Mouse (Mus musculus): ENCODE measurements at regions not wholly inside any gene's neighbourhood (a gene's known extent, or its start where the extent isn't known, plus 50 kb on each side); places are given as distances from the start of the nearest gene placed in this dataset.
A peak's percentile ranks its signal among the peaks of the same experiment; 100 is the strongest.

DNA sequence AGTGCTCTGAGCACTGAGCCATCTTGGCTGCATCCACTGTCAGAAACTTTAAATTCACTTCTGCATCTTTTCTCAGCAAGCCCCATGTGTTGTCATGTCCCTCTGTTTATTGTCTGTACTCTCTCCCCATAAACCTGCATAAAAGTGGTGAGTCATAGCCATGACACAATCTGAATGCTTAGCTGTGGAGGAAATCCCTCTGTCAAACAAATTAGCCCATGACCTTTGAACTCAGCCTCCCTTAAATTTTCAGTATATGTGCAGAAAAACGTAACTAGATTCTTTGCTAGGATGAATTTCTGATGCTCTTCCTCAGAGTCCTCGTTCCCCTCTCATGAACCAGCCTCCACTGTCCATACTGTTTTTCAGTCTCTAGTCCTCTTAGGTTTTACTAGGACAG, 337.4 kb upstream of the Meis1 start:
- DNase-seq: no peak

DNA sequence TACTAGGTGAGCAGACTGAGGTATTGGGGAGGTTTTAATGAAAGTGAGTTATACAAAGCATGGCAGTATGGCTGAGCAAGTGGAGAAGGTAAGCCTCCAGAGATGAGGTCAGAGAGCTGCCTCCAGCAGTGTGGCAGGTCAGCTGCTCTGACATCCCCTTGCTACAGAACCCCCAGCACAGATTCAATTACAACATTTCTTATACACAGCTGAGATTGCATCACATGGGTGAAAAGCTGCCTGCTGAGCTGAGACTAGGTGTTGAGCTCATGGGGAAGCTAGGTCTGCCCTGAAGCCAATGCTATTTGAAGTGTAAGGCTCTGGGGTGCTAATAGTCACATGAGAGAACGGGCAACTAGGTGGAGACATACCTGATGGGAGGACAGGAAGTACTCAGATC, 350.4 kb upstream of the Meis1 start:
- DNase-seq: peak; percentile 67

DNA sequence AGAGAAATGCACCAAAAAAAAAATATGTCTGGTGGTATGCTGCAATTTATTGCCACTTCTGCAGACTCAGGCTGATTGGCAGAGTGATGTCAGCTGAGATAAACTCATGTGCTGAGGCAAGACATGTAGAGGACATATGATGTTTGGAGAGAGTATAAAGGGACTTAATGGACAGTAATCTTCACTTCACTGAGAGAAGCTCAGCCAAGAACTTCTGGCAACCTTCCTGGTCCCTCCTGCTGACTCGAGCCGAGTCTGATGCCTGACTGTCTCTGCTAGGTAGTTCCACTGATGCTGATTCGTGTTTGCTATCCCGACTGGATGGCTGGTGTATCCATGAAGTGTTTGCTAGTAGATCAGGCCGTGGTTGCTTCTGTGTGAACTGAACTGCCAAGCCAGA, 354.7 kb upstream of the Meis1 start:
- peak; percentile 25 for DNase-seq

DNA sequence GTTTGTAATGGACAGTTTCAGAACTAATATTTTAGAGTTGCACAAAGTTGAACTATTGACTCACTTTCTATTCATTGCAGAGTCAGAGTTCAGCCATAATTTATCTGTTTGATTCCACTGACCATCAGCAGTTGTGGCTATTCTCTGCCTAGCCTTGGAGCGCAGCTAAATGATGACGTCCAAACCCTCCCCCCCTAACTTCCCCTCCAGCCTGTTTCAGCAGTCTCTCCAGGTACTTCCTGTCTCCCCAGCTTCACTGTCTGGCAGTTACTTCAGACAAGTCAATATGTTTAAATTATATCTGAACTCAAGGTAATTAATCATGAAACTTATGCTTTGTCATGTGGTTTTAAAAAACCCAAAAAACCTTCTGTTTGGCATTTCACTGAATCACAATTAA, 362.1 kb upstream of the Meis1 start:
- DNase-seq: no peak

DNA sequence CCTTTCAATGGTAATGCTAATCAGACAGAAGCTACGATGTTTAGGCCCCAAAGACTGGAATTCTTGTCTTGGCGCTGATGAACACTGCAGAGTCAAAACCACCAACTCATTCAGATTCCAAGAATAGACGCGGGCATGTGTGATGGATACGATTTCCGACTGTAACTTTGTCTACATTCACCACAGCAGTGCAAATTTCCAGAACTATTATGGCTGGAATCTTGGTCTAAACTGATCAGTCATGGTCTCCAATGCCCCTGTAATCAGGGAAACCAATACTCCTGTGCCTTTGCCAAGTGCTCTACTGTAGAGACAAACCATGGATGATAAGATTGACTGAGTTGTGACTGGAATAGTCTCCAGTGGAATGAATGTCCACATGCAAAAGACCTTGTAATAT, 370.4 kb upstream of the Meis1 start:
- DNase-seq: no peak

DNA sequence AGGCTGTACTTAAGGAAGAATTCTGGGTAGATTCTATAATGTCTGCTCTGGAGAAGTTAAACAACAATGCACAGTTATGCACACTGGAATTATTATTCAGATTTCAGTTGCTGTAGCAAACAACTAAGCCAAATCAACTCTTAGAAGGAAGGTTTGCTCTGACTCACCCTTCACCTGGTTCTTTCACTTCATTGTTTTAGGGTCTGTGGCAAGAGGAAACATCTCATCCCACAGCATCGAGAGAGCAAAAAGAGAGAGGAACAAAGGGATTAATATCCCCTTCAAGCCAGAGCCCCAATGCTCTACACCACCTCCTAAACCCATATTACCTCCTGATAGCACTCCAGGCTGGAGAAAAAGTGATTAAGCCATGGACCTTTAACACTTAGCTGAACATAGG, 373.4 kb upstream of the Meis1 start:
- no peak for DNase-seq

DNA sequence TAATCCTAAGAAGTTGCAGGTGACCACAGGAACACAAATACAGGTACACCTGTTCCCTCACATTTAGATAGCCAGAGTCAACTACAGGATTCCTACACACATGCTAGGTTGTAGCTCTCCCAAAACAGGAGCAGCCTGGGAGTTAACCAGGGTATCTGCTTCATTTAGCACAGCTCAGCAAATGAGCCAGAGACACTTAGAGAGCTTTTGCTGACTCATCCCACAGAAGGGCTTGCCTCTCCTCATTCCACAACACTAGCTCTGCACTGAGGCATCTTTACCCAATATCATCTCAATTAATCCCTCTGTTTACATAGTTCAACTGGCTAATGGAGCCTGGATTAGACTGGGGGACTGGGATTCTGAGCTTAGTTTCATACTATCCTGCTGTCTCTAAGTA, 375.6 kb upstream of the Meis1 start:
- DNase-seq: no peak

DNA sequence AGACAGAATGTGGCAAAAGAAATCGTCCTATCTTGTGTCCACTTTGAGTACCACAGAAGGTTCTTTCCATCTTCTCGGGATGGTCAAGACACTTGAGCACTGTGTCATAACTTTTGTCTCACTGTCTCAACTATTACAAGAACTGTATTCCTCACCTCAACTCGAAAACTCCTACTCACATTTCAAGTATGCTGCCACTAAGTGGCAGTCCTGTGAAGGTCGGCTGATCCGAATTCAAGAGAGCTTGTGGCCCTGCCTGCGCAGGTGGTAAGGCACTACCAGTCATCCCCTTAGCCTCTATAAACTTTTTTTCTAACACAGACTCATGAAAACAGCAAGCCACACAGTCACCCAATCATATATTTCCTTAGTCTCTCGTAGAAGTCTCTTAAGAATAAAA, 381.6 kb upstream of the Meis1 start:
- DNase-seq: no peak

DNA sequence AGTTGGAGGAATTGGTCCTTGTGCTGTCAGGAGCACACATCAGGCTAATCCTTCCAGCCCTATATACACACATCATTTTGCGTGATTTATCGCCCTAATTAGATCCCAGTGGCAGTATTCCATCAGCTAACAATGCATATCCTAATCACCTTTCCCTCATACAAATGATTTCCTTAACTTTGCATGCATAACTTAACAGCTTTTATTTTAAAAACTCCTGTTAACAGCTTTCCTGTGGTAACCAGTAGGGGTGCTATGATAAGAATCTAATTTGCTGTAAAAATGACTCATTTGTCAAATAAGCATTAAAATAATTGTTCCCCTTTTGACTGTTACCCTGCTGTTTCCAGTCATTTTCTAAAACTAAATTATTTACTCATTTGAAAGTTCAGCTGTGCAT, 401.4 kb upstream of the Meis1 start:
- DNase-seq: no peak

DNA sequence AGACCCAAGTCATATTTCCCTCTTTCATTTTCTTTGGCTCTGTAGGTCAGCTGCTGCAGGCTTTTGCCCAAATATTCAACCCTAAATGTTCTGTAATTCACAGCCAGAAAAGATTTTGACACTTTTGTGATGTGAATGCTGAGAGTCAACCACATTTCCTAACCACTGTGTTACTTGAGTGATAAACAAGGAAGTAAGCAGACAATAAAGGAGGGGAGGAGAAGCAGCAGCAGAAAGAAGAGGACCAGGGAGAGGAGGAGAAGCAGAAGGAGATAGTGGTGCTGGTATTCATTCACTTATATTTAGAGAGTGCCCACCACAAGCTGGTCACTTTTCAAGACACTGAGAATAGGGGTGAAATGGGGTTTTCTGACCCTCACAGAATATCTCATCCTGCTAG, 404.5 kb upstream of the Meis1 start:
- no peak for DNase-seq

DNA sequence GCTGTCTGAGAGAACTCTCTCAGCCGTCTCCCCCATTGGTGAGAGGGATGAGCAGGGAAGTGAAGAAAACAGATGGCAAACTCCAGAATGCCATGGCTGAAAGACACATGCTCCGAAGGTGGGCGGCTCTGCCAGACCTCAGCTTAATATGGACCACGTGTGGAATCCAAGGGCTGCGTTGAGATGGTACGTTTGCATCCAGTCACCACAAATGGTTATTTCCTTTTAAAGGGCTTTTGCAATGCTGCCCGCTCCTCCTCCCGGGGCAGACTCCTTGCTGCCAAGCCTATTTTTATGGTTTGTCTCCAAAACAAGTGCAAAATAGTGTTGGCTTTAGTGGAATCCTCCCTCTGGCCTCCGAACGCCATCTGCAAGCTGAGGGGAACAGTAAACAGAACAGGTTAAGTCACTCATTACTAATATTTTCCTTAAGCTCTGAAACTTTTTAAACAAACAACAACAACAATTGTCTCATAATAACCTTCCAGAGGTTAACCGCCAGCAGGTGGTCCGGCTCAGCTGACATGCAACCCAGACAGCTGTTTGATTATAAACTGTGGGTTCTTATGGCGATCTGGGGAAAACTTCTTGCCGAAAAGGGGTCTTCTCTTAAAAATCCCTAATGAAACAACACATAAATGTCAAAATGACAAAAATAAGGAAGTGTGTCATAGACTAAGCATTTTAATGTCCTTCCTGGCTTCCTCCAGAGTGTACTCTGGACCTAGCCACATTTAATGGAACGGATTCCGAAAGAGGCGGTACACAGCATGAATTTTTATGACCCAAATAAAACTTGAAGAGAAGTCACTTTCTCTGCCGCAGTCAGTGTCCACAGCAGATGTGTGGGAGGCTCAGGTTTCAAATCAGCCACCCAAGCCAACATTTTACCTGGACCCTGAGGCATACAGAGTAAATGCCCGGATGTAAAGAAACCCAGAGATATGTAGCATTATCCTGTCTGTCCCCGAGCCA, 405.3 kb upstream of the Meis1 start:
- DNase-seq: peak; percentile 91

DNA sequence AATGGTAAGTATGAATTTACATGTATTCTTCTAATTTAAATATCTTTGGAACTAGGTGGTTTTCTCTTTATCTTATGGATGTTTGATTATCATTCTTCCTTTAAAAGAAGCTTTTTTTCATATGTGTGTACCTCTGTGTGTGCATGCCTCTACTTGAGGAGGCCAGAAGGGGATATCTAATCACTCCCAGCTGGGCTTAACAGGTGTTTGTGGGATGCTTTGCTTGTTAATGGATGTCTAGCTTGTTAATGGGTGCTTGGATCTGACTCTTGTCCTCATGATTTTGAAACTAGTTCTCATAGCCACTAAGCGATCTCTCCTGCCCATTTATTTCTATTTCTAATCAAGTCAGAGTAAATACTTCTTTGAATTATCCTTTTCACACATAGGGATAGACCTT, 408.8 kb upstream of the Meis1 start:
- DNase-seq: no peak

DNA sequence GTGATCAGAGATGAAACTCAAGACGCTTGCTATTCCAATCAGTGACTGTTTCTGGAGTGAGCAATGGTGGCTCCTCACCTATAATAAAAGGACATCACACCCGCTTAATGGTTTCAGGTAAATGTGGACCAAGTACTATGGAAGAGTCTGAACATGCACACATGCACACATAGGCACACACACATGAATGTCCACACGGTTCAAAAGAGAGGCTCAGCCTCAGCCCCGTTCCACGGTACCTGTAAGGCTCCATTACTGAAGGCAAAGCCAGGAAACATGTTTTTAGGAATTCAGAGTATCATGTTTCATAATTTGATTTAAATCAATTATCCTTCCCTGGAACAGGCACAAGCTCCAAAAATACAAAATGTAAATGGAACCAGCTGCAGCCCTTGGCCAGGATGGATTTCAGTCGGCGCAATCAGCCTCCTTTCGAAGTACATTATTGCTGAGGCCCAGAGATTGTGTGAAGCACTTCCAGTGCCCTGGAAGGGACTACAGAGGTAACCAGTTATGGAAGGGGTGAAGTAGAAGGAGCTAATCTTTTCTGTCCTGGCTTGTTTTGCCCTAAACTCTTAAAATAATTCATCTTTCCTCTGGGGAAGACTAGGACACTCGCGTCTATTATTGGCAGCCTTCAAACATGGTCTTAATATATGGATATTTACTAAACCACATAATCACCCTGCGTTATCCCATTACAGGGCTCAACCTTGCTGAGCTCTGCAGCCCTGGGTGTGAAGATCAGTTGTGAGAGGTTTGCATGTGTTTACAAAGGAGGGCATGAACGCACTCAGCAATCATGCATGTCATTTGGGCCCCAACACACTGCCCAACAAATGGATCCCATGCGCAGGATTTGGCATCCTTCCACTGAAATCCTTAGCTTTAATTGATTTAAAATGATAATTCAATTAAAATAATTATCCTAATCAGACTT, 415.2 kb upstream of the Meis1 start:
- DNase-seq: peak; percentile 55

DNA sequence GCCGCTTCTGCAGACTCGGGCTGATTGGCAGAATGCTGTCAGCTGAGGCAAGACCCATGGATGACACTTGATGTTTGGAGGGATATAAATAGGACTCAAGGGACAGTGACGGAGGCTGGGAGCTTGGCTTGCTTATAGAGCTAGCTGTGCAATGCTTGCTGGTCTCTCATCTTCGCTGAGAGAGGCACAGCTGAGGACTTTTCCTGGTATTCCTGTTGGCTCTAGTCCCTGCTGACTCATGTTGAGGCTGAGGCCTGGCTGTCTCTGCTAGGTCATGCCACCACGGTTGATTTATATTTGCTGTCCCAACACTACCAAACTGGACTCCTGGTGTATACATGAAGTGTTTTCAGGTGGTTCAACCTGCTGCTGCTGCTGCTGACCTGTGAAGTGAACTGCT, 419.6 kb upstream of the Meis1 start:
- peak; percentile 28 for DNase-seq

DNA sequence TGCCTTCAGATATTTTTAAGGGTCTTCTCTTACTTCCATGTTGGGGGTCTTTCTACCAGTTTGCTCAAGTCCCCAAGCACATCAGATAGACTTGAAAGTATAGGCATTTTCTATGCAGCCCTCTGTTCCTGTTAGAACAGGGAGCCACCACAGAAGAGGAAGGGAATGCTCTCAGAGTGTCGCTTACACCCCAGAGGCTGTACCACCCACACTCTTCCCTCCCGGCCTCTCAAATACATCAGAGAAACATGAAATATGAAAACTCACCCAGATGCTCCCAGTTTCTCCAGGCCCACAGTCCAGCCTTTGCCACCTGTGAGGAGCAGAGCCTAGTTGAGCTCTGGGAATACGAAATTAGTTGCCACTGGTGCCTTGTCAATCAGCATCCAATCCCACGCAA, 423.2 kb upstream of the Meis1 start:
- peak; percentile 65 for DNase-seq

DNA sequence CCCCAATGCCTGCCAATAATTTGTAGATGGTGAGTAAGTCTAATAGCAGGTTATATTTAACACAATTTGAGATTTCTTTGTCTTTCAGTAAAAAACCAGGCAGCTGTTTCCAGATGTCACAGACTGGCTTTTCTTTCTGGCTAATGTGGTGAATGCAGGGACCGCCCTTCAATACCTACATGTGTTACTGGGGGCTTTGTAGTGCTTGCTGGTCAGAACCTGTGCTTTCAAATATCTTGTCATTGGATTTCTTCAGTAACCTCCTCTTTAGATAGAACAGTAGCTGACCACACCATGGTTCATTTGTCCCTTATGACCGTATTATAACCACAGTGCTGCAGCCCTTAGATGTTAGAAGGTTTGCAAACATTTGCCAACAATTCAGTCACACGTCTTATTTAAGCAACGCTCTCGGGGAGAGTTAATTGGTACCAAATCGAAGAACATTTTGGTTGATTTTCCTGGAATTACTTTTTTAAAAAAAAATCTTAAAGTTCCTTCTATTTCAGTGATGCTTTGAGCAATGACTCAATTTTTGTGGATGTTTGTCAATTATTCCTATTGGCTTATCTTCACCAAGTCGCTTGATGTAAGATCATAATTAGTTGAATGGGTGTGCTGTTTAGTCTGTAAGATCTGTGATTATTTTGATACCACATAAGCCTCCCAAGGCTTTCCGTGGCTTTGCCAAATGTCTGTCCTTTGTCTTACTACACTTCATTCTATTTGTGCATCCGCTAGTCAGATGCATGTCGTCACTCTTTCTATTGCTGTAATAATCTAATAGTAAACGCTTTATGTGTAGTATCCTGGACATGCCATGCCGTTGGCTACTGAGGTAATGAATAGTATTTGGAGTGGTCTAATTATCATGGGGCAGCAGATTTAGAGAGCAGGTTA, 436.9 kb upstream of the Meis1 start:
- DNase-seq: peak; percentile 55

DNA sequence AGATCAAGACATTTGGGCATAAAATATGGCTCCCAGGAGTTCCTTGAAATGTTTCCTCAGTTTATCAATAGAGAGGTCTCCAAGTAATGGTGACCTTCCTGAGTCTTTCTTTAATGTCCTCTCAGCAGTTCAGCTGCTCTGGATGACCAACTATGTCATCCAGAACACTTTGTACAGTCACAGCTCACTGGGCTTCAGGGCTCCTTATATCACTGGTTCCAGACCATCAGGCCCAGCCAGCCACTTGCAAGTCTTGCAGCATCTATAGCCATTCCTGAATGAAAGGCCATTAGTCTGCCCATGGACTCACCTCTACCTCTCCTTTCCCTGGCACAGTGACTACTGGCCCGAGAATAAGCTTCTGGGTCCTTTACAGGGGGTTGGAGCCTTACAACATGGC, 437.8 kb upstream of the Meis1 start:
- DNase-seq: peak; percentile 64

DNA sequence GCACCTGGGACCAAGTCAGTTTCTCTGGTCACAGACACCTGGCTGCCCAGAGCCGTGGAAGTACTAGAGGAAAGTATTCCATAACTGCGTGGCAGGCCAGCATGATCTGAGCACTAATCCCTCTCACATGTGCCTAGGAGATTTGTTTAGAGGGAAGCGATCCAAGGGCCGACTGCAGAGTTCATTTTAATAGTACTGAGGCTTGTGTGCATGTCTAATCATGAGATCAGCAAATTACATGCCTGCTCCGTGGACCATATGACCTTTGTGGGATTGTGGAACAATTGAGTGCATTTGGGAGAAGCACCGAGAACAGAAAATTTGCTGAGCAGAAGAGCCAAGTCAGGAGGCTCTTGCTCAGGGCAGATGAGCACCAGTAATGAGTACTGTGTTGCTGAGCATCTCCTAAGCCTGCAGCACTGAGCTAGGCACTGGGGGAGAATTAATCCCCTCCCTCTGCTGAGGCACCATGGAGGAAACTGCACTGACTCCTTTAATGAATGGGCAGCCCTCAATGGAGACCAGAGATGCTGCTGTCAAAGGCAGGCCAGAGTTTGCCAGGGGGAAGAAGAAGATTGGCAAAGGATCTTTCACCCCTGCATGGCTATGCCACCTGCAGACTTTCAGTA, 445.1 kb upstream of the Meis1 start:
- peak; percentile 68 for DNase-seq

DNA sequence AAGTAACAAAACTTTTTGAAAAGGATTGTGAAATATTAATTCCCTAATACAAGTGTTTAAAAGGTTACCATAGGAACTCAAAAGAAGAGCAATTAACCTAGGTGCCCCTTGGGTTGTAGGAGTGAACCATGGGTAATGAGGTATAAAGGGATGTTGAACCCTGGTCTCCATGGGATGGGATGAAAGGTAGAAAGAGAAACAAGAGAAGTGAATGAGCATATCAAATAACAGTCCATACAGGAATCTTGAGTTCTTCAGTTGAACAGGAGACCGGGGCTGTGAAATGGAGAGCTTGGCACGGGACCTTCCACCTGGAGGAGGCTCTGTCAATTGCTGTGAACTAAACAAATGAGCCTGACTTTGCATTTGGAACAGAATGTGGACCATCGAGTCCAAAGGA, 449.6 kb upstream of the Meis1 start:
- DNase-seq: peak; percentile 57

DNA sequence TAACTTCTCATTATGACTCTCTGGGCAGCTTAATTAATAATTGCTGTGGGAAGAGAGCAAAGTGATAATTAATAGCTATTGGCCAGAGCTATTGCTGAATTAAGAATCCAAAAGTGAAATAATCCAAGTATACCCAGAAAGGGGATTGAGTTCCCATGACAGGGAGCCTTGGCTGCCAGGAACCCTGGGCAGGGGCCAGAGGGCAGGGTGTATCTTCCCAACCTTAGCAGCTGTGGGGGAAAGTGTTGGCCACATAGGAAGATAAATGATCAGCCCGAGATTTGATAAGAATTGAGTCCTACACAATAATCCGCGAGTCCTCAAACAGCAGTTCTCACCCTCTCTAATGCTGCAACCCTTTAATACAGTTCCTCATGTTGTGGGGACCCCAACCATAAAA, 450.0 kb upstream of the Meis1 start:
- DNase-seq: no peak

DNA sequence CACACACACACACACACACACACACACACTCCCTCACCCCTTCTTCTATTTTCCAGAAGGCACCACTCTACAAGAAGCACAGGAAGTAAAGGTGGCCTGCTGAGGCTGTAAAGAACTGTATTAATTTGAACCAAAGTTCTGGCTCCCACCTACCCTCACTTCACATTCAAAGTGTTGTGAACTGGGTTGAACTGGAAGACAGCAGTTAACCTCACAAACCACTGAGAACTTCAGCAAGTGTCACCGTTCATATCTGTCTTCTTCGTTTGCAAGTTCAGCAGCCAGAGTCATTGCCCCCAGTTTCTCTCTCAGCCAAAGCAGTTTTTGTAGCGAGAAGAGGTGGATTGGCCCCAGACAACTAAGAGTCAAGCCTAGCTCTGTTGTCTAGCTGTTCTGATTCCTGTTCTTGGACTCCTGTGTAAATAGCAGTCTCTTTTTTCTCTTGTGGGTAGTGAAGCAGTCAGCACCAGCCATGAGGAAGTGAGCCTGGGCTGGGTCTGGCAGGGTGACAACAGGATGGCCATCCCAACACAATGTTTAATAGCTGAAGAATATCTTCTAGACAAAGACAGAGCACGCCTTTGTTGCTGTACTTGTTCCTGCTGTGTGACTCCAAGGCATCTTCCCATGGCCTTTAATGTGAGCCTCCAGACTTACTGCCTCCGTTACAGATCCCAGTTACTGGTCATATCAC, 452.0 kb upstream of the Meis1 start:
- DNase-seq: peak; percentile 63

Data from heart, adult 11 months (tissue).